Mouse (Mus musculus): ENCODE data around the gene Vmn2r69. TPM values are rescaled to one million over a fixed set of nuclear protein-coding genes. Genes with fewer than 3 reads are reported as not detected.

Vmn2r69 gene
- not detected for polyA plus RNA-seq (2012; fragmentation: generic; extraction: Trizol)

- Histone ChIP-seq H3K27me3 (ENCODE audit: control insufficient read depth, insufficient read depth, insufficient read length) (no peaks in the 10 kb centered on the region), H3K79me2 (ENCODE audit: control insufficient read depth, insufficient read depth) (no peaks in the 10 kb centered on the region), H3ac (ENCODE audit: control insufficient read depth, insufficient read length) (no peak within 1 kb of the TSS), H3K4me3 (no peak within 1 kb of the TSS), H3K4me2 (ENCODE audit: low read depth) (no peak within 1 kb of the TSS), H3K36me3 (ENCODE audit: control insufficient read depth, insufficient read depth) (no peaks in the 10 kb centered on the region)
- TF ChIP-seq MYOD1 (IDR thresholded peaks at IDR 0.05; ENCODE audit: control insufficient read depth in 1 of 3, insufficient read length in 2 of 3, low read depth in 2 of 3) (no peak), USF1 (IDR thresholded peaks at IDR 0.05; ENCODE audit: low read depth) (no peak), TCF12 (IDR thresholded peaks at IDR 0.05; ENCODE audit: insufficient read depth, poor library complexity, severe bottlenecking) (no peak), SRF (IDR thresholded peaks at IDR 0.05; ENCODE audit: control insufficient read depth, insufficient read length, low read depth) (no peak), REST (IDR thresholded peaks at IDR 0.05; ENCODE audit: insufficient read depth, insufficient read length) (no peak), MAX (IDR thresholded peaks at IDR 0.05; ENCODE audit: low read depth) (no peak), MYOG (IDR thresholded peaks at IDR 0.05; ENCODE audit: control insufficient read depth in 1 of 3, insufficient read depth in 1 of 3, insufficient read length in 2 of 3, low read depth in 2 of 3) (no peak), TCF3 (IDR thresholded peaks at IDR 0.05; ENCODE audit: insufficient read length, low read depth) (no peak), E2F4 (IDR thresholded peaks at IDR 0.05; ENCODE audit: insufficient read depth) (no peak), POLR2AphosphoS2 (IDR thresholded peaks at IDR 0.05; ENCODE audit: insufficient read length, low read depth) (no peak), CEBPB (IDR thresholded peaks at IDR 0.05; ENCODE audit: insufficient read depth, poor library complexity, severe bottlenecking) (no peak), POLR2A (IDR thresholded peaks at IDR 0.05; ENCODE audit: insufficient read length, low read depth) (no peak)
Observed at GRCm38 (mm10) chr7:85415820-85416219, at the start of gene Vmn2r69. TSS of gene Vmn2r69 (minus strand) at chr7:85415920.

Other genes starting within 250 kb of the Vmn2r69 start
- not detected for gene Vmn2r68, start 178.1 kb downstream of the Vmn2r69 start, polyA plus RNA-seq (2012; fragmentation: generic; extraction: Trizol)
- not detected for gene Vmn2r71, start 147.2 kb upstream of the Vmn2r69 start, polyA plus RNA-seq (2012; fragmentation: generic; extraction: Trizol)
- not detected for gene Vmn2r70, start 153.3 kb upstream of the Vmn2r69 start, polyA plus RNA-seq (2012; fragmentation: generic; extraction: Trizol)

Data from myocyte (in vitro differentiated cells).